Mouse (Mus musculus): ENCODE results near the gene Gm7361.

GRCm38 (mm10) chr5:26222076-26222475 lies 35.4 kb upstream of the Gm7361 start:
- no peak for TF ChIP-seq CTCF (IDR thresholded peaks at IDR 0.05; ENCODE audit: control insufficient read depth, insufficient read depth, low read length)
- TF ChIP-seq POLR2A (IDR thresholded peaks at IDR 0.05; ENCODE audit: borderline replicate concordance, control insufficient read depth, low read depth, low read length) = no peak

Data from bone marrow, adult 2 months (tissue).